Mouse (Mus musculus) CH12.LX (cell line): ENCODE results near the gene AW549877.

Experiments used
- CHD2 ChIP-seq: IDR thresholded peaks from 2 replicates; pipeline ENCODE4 v1.6.1; 2011; ENCODE audit warnings: low read length, improper control_type of control experiment
- EP300 ChIP-seq: IDR thresholded peaks from 2 replicates; pipeline ENCODE4 v1.6.1; 2011; ENCODE audit warnings: low read length, improper control_type of control experiment
- GABPA ChIP-seq: IDR thresholded peaks from 2 replicates; pipeline ENCODE4 v1.6.1; 2012; ENCODE audit warnings: low read depth, low read length, improper control_type of control experiment, inconsistent platforms; ENCODE audit not compliant: insufficient replicate concordance
- JUND ChIP-seq: conservative IDR thresholded peaks from 2 replicates; pipeline ENCODE4 v1.6.1; 2011; ENCODE audit warnings: low read depth, low read length, improper control_type of control experiment
- MAX ChIP-seq: IDR thresholded peaks from 2 replicates; pipeline ENCODE4 v1.6.1; 2011; ENCODE audit warnings: low read length, improper control_type of control experiment
- MEF2A ChIP-seq: IDR thresholded peaks from 2 replicates; pipeline ENCODE4 v1.6.1; 2014; ENCODE audit warnings: low read depth, mild to moderate bottlenecking, inconsistent platforms, low read length, improper control_type of control experiment, borderline replicate concordance
- POLR2A ChIP-seq: IDR thresholded peaks from 2 replicates; pipeline ENCODE4 v1.6.1; 2011; ENCODE audit warnings: low read depth, mild to moderate bottlenecking, improper control_type of control experiment, low read length
- POLR2AphosphoS2 ChIP-seq: IDR thresholded peaks from 2 replicates; pipeline ENCODE4 v1.6.1; 2011; ENCODE audit warnings: low read depth, low read length, improper control_type of control experiment
- TBP ChIP-seq: conservative IDR thresholded peaks from 2 replicates; pipeline ENCODE4 v1.6.1; 2011; ENCODE audit warnings: low read depth, low read length, improper control_type of control experiment
- USF2 ChIP-seq: conservative IDR thresholded peaks from 2 replicates; pipeline ENCODE4 v1.6.1; 2011; ENCODE audit warnings: low read depth, low read length, improper control_type of control experiment
- ZC3H11A ChIP-seq: IDR thresholded peaks from 2 replicates; pipeline ENCODE4 v1.6.1; 2012; ENCODE audit warnings: low read depth, mild to moderate bottlenecking, inconsistent platforms, low read length, improper control_type of control experiment

DNA sequence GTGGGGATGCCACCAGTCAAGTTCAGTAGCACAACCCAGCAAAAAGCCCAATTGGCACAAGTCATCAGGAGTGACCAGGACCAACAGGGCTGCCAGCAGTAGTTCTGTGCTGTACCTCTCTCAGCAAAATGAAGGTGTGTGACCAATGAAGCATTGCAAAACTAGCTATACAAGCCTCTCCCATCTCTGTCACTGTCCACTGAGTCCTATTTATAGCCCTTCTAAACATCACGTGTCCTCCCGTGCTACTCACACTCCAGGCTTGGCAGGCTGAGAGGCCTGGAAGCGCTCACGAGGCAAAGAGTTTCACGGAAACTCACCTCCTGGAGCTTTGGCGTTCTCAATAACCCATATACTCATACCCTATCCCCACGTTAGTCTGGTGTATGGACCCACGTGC is 33.3 kb downstream of the AW549877 start:
- TF ChIP-seq EP300 (no peak), GABPA (no peak), POLR2A (no peak), MAX (no peak), USF2 (no peak), CHD2 (no peak), ZC3H11A (no peak), MEF2A (no peak), JUND (no peak), TBP (no peak), POLR2AphosphoS2 (no peak)
